Comparison of ENCODE assay signal across 8 mouse cellular contexts in the genomic region with DNA sequence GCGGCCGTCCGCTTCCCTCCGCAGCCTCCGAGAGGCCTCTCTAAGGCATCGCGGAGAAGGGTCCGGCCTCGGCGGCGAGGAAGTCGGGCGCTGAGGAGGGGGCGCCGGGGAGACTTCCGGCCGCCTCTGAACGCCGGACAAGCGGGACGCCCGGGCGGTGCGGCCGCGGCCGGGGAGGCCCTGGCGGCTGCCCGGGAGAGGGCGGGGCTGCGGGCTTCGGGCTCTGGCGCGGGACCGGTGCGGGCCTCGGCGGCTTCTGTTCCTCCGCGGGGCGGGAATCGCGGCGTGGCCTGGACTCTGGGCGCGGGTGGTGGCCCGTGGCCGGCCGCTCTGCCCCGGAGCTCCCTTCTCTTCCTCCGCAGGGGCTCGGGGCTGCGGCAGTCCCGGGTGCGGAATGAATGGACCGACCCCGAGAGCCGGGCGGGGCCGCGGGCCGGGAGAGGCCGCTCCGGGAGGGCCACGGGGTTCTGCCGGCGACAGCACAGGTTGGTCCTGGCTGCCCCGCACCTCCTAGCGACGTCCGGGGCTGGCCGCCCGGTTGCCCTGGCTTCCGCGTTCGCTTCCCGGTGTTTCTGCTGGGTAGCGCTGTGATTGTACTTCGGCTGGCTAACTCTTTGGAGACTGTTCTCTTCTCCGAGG. TPM values are rescaled to one million over a fixed set of nuclear protein-coding genes. Genes with fewer than 3 reads are reported as not detected.
DNase-seq lines count a peak whose midpoint lies in the region; ATAC-seq and TF ChIP-seq lines count a peak whose summit lies in the region.

No protein-coding gene starts in this region.

- TF ChIP-seq POLR2A in brain, embryonic 14.5 days (IDR thresholded peaks at IDR 0.05; ENCODE audit: borderline replicate concordance, extremely low read depth, insufficient read depth, insufficient read length, poor library complexity, severe bottlenecking) = no peak
- no peak for TF ChIP-seq POLR2A in limb, embryonic 14.5 days (IDR thresholded peaks at IDR 0.05; ENCODE audit: borderline replicate concordance, extremely low read depth, insufficient read depth, insufficient read length)

- ATAC-seq in forebrain, embryonic 13.5 days = peak; percentile 73
- ATAC-seq in limb, embryonic 14.5 days (ENCODE audit: low FRiP score, low read depth) = peak; percentile 43; the same call in 1 of the 2 replicates
- no peak; the same call in 1 of the 2 replicates for ATAC-seq in midbrain, embryonic 13.5 days

- peak; percentile 25 for DNase-seq in thymus, postnatal 0 days (ENCODE audit: low spot score)
- no peak for DNase-seq in thymus, postnatal 14 days
- peak; percentile 46 for DNase-seq in brain, embryonic 14.5 days (ENCODE audit: low read depth)
- no peak for DNase-seq in hindbrain, embryonic 10.5 days (ENCODE audit: low spot score)
- no peak for DNase-seq in limb, embryonic 14.5 days (ENCODE audit: low spot score)
- peak; percentile 56 for DNase-seq in urinary bladder, postnatal 14 days (ENCODE audit: low spot score)

- H3K27me3 ChIP-seq in forebrain, embryonic 13.5 days = no peaks in the 10 kb centered on the region
- H3K27me3 ChIP-seq in hindbrain, embryonic 10.5 days (ENCODE audit: insufficient read depth, poor library complexity, severe bottlenecking) = no peaks in the 10 kb centered on the region
- no peaks in the 10 kb centered on the region for H3K27me3 ChIP-seq in limb, embryonic 14.5 days (ENCODE audit: control insufficient read depth, insufficient read depth, low read length)
- H3K27me3 ChIP-seq in midbrain, embryonic 13.5 days = no peaks in the 10 kb centered on the region

- peak overlapping the region; percentile 83 for H3K4me3 ChIP-seq in forebrain, embryonic 13.5 days
- H3K4me3 ChIP-seq in hindbrain, embryonic 10.5 days = peak overlapping the region; percentile 92
- peak overlapping the region; percentile 99 for H3K4me3 ChIP-seq in limb, embryonic 14.5 days (replicated peaks; ENCODE audit: low read length)
- peak overlapping the region; percentile 99 for H3K4me3 ChIP-seq in midbrain, embryonic 13.5 days (replicated peaks)

- H3K36me3 ChIP-seq in forebrain, embryonic 13.5 days (ENCODE audit: poor library complexity, severe bottlenecking) = no peaks in the 10 kb centered on the region
- peaks cover 22% of the 10 kb centered on the region for H3K36me3 ChIP-seq in hindbrain, embryonic 10.5 days
- peaks cover 6% of the 10 kb centered on the region; the same call in 1 of the 2 replicates for H3K36me3 ChIP-seq in limb, embryonic 14.5 days (ENCODE audit: control insufficient read depth, insufficient read depth, low read length)
- H3K36me3 ChIP-seq in midbrain, embryonic 13.5 days = no peaks in the 10 kb centered on the region

- peak overlapping the region; percentile 70 for H3K4me2 ChIP-seq in forebrain, embryonic 13.5 days
- H3K4me2 ChIP-seq in limb, embryonic 14.5 days (replicated peaks; ENCODE audit: low read depth, low read length, severe bottlenecking) = peak overlapping the region; percentile 63
- peak overlapping the region; percentile 78 for H3K4me2 ChIP-seq in midbrain, embryonic 13.5 days (replicated peaks)

- H3K27ac ChIP-seq in forebrain, embryonic 13.5 days = peak overlapping the region; percentile 97
- H3K27ac ChIP-seq in hindbrain, embryonic 10.5 days = peak overlapping the region; percentile 99
- H3K27ac ChIP-seq in limb, embryonic 14.5 days (replicated peaks; ENCODE audit: low read depth, low read length) = peak overlapping the region; percentile 98
- H3K27ac ChIP-seq in midbrain, embryonic 13.5 days = peak overlapping the region; percentile 98

- H3K4me1 ChIP-seq in forebrain, embryonic 13.5 days = peaks cover 24% of the 10 kb centered on the region
- peaks cover 17% of the 10 kb centered on the region for H3K4me1 ChIP-seq in hindbrain, embryonic 10.5 days (replicated peaks)
- H3K4me1 ChIP-seq in limb, embryonic 14.5 days (ENCODE audit: control insufficient read depth, insufficient read depth, low read length) = peaks cover 6% of the 10 kb centered on the region; the same call in 1 of the 2 replicates
- H3K4me1 ChIP-seq in midbrain, embryonic 13.5 days (replicated peaks) = peaks cover 33% of the 10 kb centered on the region

- H3K9me3 ChIP-seq in forebrain, embryonic 13.5 days (replicated peaks) = peaks cover 2% of the 10 kb centered on the region; the same call in 1 of the 2 replicates
- no peaks in the 10 kb centered on the region for H3K9me3 ChIP-seq in hindbrain, embryonic 10.5 days
- H3K9me3 ChIP-seq in limb, embryonic 14.5 days (ENCODE audit: control insufficient read depth, low read length) = no peaks in the 10 kb centered on the region
- no peaks in the 10 kb centered on the region for H3K9me3 ChIP-seq in midbrain, embryonic 13.5 days

- H3K9ac ChIP-seq in forebrain, embryonic 13.5 days = peak overlapping the region; percentile 93
- peak overlapping the region; percentile 96 for H3K9ac ChIP-seq in limb, embryonic 14.5 days (ENCODE audit: low read depth, low read length, severe bottlenecking)
- peak overlapping the region; percentile 99 for H3K9ac ChIP-seq in midbrain, embryonic 13.5 days (replicated peaks)

- 0% methylated on average over 44 of the region's 80 CpGs for WGBS in forebrain, embryonic 13.5 days
- under 1% methylated on average over 80 of the region's 80 CpGs for WGBS in hindbrain, embryonic 10.5 days
- WGBS in limb, embryonic 14.5 days = 0% methylated on average over 18 of the region's 80 CpGs
- WGBS in midbrain, embryonic 13.5 days = under 1% methylated on average over 65 of the region's 80 CpGs

- TF ChIP-seq CTCF in brain, embryonic 14.5 days (IDR thresholded peaks at IDR 0.05; ENCODE audit: borderline replicate concordance, extremely low read depth, insufficient read depth, insufficient read length) = no peak

RNA-seq across cellular contexts. Expression of gene Ube2n, which starts 0.5 kb away (rescaled TPM):
- polyA plus RNA-seq in thymus, postnatal 0 days (2015; fragmentation: Nextera tagmentation; extraction: Ambion mirVana) = 274 and 290 TPM in 2 replicates
- 231 and 242 TPM in 2 replicates for polyA plus RNA-seq in brain, embryonic 14.5 days (2012; rRNA removed)
- 482 and 484 TPM in 2 replicates for polyA plus RNA-seq in forebrain, embryonic 13.5 days (2015; fragmentation: Nextera tagmentation; extraction: Ambion mirVana)
- polyA plus RNA-seq in hindbrain, embryonic 10.5 days (2016; fragmentation: Nextera tagmentation; extraction: Ambion mirVana) = 422 and 455 TPM in 2 replicates
- polyA plus RNA-seq in limb, embryonic 14.5 days (2012; rRNA removed) = 188 and 225 TPM in 2 replicates
- 276 and 290 TPM in 2 replicates for polyA plus RNA-seq in limb, embryonic 14.5 days (2014; fragmentation: Nextera tagmentation; extraction: Ambion mirVana)
- 431 and 436 TPM in 2 replicates for polyA plus RNA-seq in midbrain, embryonic 13.5 days (2015; fragmentation: Nextera tagmentation; extraction: Ambion mirVana)

RNA-seq across cellular contexts. Expression of gene Mrpl42, which starts 13.7 kb away (rescaled TPM):
- polyA plus RNA-seq in thymus, postnatal 0 days (2015; fragmentation: Nextera tagmentation; extraction: Ambion mirVana) = 291 and 337 TPM in 2 replicates
- 138 and 177 TPM in 2 replicates for polyA plus RNA-seq in brain, embryonic 14.5 days (2012; rRNA removed)
- 303 and 331 TPM in 2 replicates for polyA plus RNA-seq in forebrain, embryonic 13.5 days (2015; fragmentation: Nextera tagmentation; extraction: Ambion mirVana)
- 360 and 381 TPM in 2 replicates for polyA plus RNA-seq in hindbrain, embryonic 10.5 days (2016; fragmentation: Nextera tagmentation; extraction: Ambion mirVana)
- 171 and 184 TPM in 2 replicates for polyA plus RNA-seq in limb, embryonic 14.5 days (2012; rRNA removed)
- polyA plus RNA-seq in limb, embryonic 14.5 days (2014; fragmentation: Nextera tagmentation; extraction: Ambion mirVana) = 303 and 314 TPM in 2 replicates
- polyA plus RNA-seq in midbrain, embryonic 13.5 days (2015; fragmentation: Nextera tagmentation; extraction: Ambion mirVana) = 260 and 269 TPM in 2 replicates

RNA-seq across cellular contexts. Expression of gene Nudt4, which starts 48.5 kb away (rescaled TPM):
- polyA plus RNA-seq in thymus, postnatal 0 days (2015; fragmentation: Nextera tagmentation; extraction: Ambion mirVana) = 39.3 and 40.7 TPM in 2 replicates
- polyA plus RNA-seq in brain, embryonic 14.5 days (2012; rRNA removed) = 53.4 and 64.6 TPM in 2 replicates
- polyA plus RNA-seq in forebrain, embryonic 13.5 days (2015; fragmentation: Nextera tagmentation; extraction: Ambion mirVana) = 76.6 and 76.7 TPM in 2 replicates
- polyA plus RNA-seq in hindbrain, embryonic 10.5 days (2016; fragmentation: Nextera tagmentation; extraction: Ambion mirVana) = 76.4 and 86.5 TPM in 2 replicates
- 58.7 and 64.7 TPM in 2 replicates for polyA plus RNA-seq in limb, embryonic 14.5 days (2012; rRNA removed)
- 108 and 121 TPM in 2 replicates for polyA plus RNA-seq in limb, embryonic 14.5 days (2014; fragmentation: Nextera tagmentation; extraction: Ambion mirVana)
- polyA plus RNA-seq in midbrain, embryonic 13.5 days (2015; fragmentation: Nextera tagmentation; extraction: Ambion mirVana) = 65.5 and 72.5 TPM in 2 replicates

Comparison
In these comparisons a context has a peak if more than half of its experiments do, and no peak if none do; other contexts are left out.
1. DNase-seq: peak in thymus, postnatal 0 days (single experiment), brain, embryonic 14.5 days (single experiment) and urinary bladder, postnatal 14 days (single experiment); none in thymus, postnatal 14 days (single experiment), hindbrain, embryonic 10.5 days (single experiment) and limb, embryonic 14.5 days (single experiment).
2. Peak in every context shown above with its lines, with median percentiles within 50 percentile points of each other: H3K27ac ChIP-seq, H3K4me2 ChIP-seq, H3K4me3 ChIP-seq and H3K9ac ChIP-seq.